Mouse (Mus musculus) stomach, embryonic 15.5 days (tissue): ENCODE results near the gene Pglyrp1. TPM values are rescaled to one million over a fixed set of nuclear protein-coding genes. Genes with fewer than 3 reads are reported as not detected.
A peak's percentile ranks its signal among the peaks of the same experiment; 100 is the strongest.

ENCODE experiments used
- ATAC-seq: fragments of 200-750 bp; cut with Nextera tagmentation; 2 replicates; pipeline ENCODE4 v1.8.0; 2017; ENCODE audit warnings: low read depth, moderate number of reproducible peaks, moderate TSS enrichment; ENCODE audit not compliant: insufficient read depth, low FRiP score
- H3K27ac ChIP-seq: fragments of 300-500 bp; sonication (generic); 2 replicates; pipeline ENCODE4 v1.5.1; 2015; ENCODE audit warnings: mild to moderate bottlenecking, inconsistent platforms
- H3K27me3 ChIP-seq: fragments of 300-500 bp; sonication (generic); replicated peaks from 2 replicates; pipeline ENCODE4 v1.6.1; 2015; ENCODE audit warnings: inconsistent platforms
- H3K36me3 ChIP-seq: fragments of 300-500 bp; sonication (generic); 2 replicates; pipeline ENCODE4 v1.6.1; 2015; ENCODE audit warnings: inconsistent platforms
- H3K4me1 ChIP-seq: fragments of 300-500 bp; sonication (generic); 2 replicates; pipeline ENCODE4 v1.6.1; 2015; ENCODE audit warnings: inconsistent platforms
- H3K4me2 ChIP-seq: fragments of 300-500 bp; sonication (generic); 2 replicates; pipeline ENCODE4 v1.6.1; 2015; ENCODE audit warnings: mild to moderate bottlenecking, inconsistent platforms
- H3K4me3 ChIP-seq: fragments of 300-500 bp; sonication (generic); replicated peaks from 2 replicates; pipeline ENCODE4 v1.5.1; 2015; ENCODE audit warnings: inconsistent platforms
- H3K9ac ChIP-seq: fragments of 300-500 bp; sonication (generic); 2 replicates; pipeline ENCODE4 v1.6.1; 2015; ENCODE audit warnings: inconsistent platforms
- H3K9me3 ChIP-seq: fragments of 300-500 bp; sonication (generic); 2 replicates; pipeline ENCODE4 v1.6.1; 2016; ENCODE audit warnings: inconsistent platforms
- WGBS: fragments of 180-500 bp; shearing (Covaris S2); methylation state at CpG from one replicate; pipeline ENCODE4 v1.1.7; 2015; 5-methylcytosine and 5-hydroxymethylcytosine counted together
- polyA plus RNA-seq: library from polyadenylated mRNA; unstranded; fragments of >200 nt; fragmentation: Nextera tagmentation; extraction: Ambion mirVana; gene quantifications from 2 replicates; pipeline ENCODE4 v1.2.1, GENCODE M21; 2015

Gene Pglyrp1
- polyA plus RNA-seq, 1 experiment from 2014 or later: 79.2 TPM

GRCm38 (mm10) chr7:18858310-18858916, 12.7 kb upstream of the Pglyrp1 start:
- H3K4me3 ChIP-seq: no peak overlapping the region
- H3K36me3 ChIP-seq: no peaks in the 10 kb centered on the region
- no peak overlapping the region for H3K27ac ChIP-seq
- H3K4me1 ChIP-seq: no peaks in the 10 kb centered on the region
- no peak overlapping the region for H3K4me2 ChIP-seq
- no peaks in the 10 kb centered on the region for H3K9me3 ChIP-seq
- WGBS: 70% methylated on average over 5 of the region's 5 CpGs
- ATAC-seq: no peak; the same call in 1 of the 2 replicates
- no peaks in the 10 kb centered on the region for H3K27me3 ChIP-seq
- H3K9ac ChIP-seq: no peak overlapping the region

GRCm38 (mm10) chr7:18862801-18863200, 8.3 kb upstream of the Pglyrp1 start:
- WGBS: 76% methylated on average over 6 of the region's 6 CpGs
- no peaks in the 10 kb centered on the region for H3K9me3 ChIP-seq
- no peaks in the 10 kb centered on the region for H3K36me3 ChIP-seq

DNA sequence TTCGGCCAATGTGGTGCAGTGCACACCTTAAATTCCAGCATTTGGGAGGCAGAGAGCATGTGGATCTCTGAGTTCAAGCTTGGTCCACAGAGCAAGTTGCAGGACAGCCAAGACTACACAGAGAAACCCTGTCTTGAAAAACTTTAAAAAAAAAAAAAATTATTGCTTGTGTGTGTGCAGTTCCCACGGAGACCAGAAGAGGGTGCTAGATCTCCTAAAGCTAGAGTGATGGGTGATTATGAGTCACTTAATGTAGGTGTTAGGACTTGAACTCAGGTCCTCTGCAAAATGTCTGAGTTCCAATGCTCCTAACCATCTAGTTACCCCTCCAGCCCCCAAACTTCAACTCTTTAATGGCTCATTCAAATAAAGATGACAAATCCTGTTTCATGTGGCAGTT, 2.6 kb upstream of the Pglyrp1 start:
- no peaks in the 10 kb centered on the region for H3K36me3 ChIP-seq
- no peaks in the 10 kb centered on the region for H3K4me1 ChIP-seq
- H3K9ac ChIP-seq: no peak overlapping the region
- H3K27ac ChIP-seq: no peak overlapping the region
- 89% methylated on average over 2 of the region's 2 CpGs for WGBS
- H3K4me2 ChIP-seq: no peak overlapping the region
- no peaks in the 10 kb centered on the region for H3K9me3 ChIP-seq
- no peaks in the 10 kb centered on the region for H3K27me3 ChIP-seq
- no peak for ATAC-seq
- H3K4me3 ChIP-seq: no peak overlapping the region

More at GRCm38 (mm10) chr7:18862801-18863200, 8.3 kb upstream of the Pglyrp1 start:
- Histone ChIP-seq H3K4me1 (no peaks in the 10 kb centered on the region), H3K9ac (no peak overlapping the region), H3K4me2 (no peak overlapping the region), H3K4me3 (no peak overlapping the region), H3K27me3 (no peaks in the 10 kb centered on the region), H3K27ac (no peak overlapping the region)
- no peak for ATAC-seq

GRCm38 (mm10) chr7:18872014-18872802, 1.1 kb downstream of the Pglyrp1 start:
- WGBS: 28% methylated on average over 13 of the region's 14 CpGs
- H3K27me3 ChIP-seq: no peaks in the 10 kb centered on the region
- peak overlapping the region; percentile 40 for H3K4me3 ChIP-seq
- H3K9ac ChIP-seq: no peak overlapping the region
- no peak for ATAC-seq
- H3K9me3 ChIP-seq: no peaks in the 10 kb centered on the region
- no peaks in the 10 kb centered on the region for H3K4me1 ChIP-seq
- H3K27ac ChIP-seq: no peak overlapping the region
- H3K4me2 ChIP-seq: peak overlapping the region; percentile 77
- no peaks in the 10 kb centered on the region for H3K36me3 ChIP-seq

- H3K4me1 ChIP-seq: no peaks in the 10 kb centered on the region
- WGBS: 2% methylated on average over 7 of the region's 7 CpGs
- no peaks in the 10 kb centered on the region for H3K9me3 ChIP-seq
- H3K4me2 ChIP-seq: peak overlapping the region; percentile 77
- H3K9ac ChIP-seq: no peak overlapping the region
- ATAC-seq: no peak
- no peak overlapping the region for H3K27ac ChIP-seq
- H3K4me3 ChIP-seq: peak overlapping the region; percentile 40
- no peaks in the 10 kb centered on the region for H3K36me3 ChIP-seq
- H3K27me3 ChIP-seq: no peaks in the 10 kb centered on the region
Measured at GRCm38 (mm10) chr7:18872816-18873215, 1.7 kb downstream of the Pglyrp1 start.

DNA sequence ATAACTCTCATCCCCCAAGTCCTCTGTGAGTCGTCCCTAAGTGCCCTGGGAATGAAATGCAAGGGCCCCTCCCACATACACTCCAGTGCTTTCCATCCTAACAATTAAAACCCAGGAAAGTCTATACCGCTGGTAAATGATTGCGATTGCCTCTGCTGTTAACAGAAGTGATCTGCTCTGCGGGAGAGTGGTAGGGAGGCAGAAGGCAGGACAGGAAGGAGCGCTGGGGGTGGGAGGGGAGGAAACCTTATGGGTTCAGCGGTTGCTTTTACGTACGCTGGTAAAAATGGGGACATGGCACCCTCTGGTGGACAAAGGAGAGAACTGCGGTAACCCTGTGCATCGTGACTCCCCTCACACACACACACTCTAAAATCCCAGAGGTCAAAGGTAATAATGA, 2.1 kb downstream of the Pglyrp1 start:
- Histone ChIP-seq H3K4me3 (peak overlapping the region; percentile 40), H3K9me3 (no peaks in the 10 kb centered on the region), H3K36me3 (no peaks in the 10 kb centered on the region), H3K4me2 (peak overlapping the region; percentile 77), H3K4me1 (no peaks in the 10 kb centered on the region), H3K9ac (no peak overlapping the region), H3K27me3 (no peaks in the 10 kb centered on the region), H3K27ac (no peak overlapping the region)
- WGBS: under 1% methylated on average over 10 of the region's 10 CpGs
- peak; percentile 75; the same call in 1 of the 2 replicates for ATAC-seq

GRCm38 (mm10) chr7:18875372-18875771, 4.2 kb downstream of the Pglyrp1 start:
- no peak overlapping the region for H3K9ac ChIP-seq
- H3K36me3 ChIP-seq: no peaks in the 10 kb centered on the region
- no peak for ATAC-seq
- no peaks in the 10 kb centered on the region for H3K27me3 ChIP-seq
- no peaks in the 10 kb centered on the region for H3K9me3 ChIP-seq
- H3K4me2 ChIP-seq: no peak overlapping the region
- H3K27ac ChIP-seq: no peak overlapping the region
- H3K4me3 ChIP-seq: no peak overlapping the region
- WGBS: 75% methylated on average over 5 of the region's 5 CpGs
- H3K4me1 ChIP-seq: no peaks in the 10 kb centered on the region

DNA sequence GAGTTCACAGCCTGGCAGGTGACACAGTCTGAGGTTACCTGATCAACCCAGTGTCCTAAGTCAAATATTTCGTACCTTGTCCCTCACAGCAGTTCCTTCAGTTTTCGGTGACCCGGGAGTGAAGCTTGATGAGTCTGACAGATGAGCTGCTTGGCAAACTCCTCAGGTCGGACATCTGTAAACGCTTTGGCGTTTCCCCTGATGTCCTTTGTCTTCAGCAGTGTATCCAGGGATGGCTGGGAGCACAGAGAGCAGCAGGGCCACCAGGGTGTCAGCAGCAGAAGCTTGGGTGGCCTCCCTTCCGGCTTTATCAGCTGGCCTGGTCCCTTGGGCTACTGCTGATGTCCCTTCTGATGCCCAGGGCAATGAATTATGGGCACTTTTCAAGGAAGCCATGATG, 7.6 kb downstream of the Pglyrp1 start:
- Histone ChIP-seq H3K4me2 (no peak overlapping the region), H3K9me3 (no peaks in the 10 kb centered on the region), H3K4me1 (no peaks in the 10 kb centered on the region), H3K27ac (no peak overlapping the region), H3K36me3 (no peaks in the 10 kb centered on the region), H3K4me3 (no peak overlapping the region), H3K9ac (no peak overlapping the region), H3K27me3 (no peaks in the 10 kb centered on the region)
- no peak for ATAC-seq
- WGBS: 66% methylated on average over 7 of the region's 7 CpGs

DNA sequence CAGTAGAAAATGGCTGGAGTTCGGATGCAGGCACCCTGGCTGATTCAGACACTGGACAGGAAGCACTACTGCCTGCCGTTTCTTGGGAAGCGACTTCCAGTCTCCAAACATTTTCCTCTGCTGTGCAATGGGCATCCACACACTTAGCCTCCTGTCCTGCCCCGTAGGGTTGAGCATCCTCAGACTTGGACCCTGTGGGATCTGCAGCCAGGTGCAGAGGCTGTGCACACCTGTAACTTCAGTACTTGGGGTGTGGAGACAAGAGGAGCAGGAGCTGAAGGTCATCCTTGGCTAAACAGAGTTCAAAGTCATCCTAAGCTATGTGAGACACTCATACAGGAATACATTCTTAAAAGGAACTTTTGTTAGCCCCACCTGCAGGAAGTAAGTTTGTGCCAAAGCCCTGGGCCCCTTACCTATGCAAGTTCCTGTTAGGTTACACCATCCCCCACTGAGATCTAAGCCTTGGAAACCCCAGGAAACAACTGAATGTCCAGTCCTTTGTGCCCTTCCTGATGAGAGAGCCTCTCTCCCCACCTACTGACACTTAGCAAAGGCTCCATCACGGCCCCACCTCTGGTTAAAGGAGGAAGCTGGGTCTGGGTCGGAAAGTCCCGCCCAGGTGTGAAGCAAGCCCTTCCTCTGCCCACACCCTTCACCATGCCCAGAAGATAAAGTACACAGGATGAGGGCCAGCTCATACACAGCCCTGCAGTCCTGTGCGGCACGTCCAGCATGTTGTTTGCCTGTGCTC, 13.0 kb downstream of the Pglyrp1 start:
- WGBS: 42% methylated on average over 9 of the region's 9 CpGs
- peak; percentile 85 for ATAC-seq
- H3K4me2 ChIP-seq: peak overlapping the region; percentile 37
- H3K4me1 ChIP-seq: peaks cover 3% of the 10 kb centered on the region; the same call in 1 of the 2 replicates
- H3K9me3 ChIP-seq: no peaks in the 10 kb centered on the region
- no peaks in the 10 kb centered on the region for H3K27me3 ChIP-seq
- no peak overlapping the region for H3K9ac ChIP-seq
- H3K4me3 ChIP-seq: 0 out of 2 replicates have a peak overlapping the region, but pooled peaks have one; percentile 15
- peak overlapping the region; percentile 77 for H3K27ac ChIP-seq
- no peaks in the 10 kb centered on the region for H3K36me3 ChIP-seq

- H3K4me1 ChIP-seq: peaks cover 3% of the 10 kb centered on the region; the same call in 1 of the 2 replicates
- no peaks in the 10 kb centered on the region for H3K36me3 ChIP-seq
- 0 out of 2 replicates have a peak overlapping the region, but pooled peaks have one; percentile 15 for H3K4me3 ChIP-seq
- H3K27ac ChIP-seq: peak overlapping the region; percentile 77
- no peak for ATAC-seq
- H3K9ac ChIP-seq: no peak overlapping the region
- H3K27me3 ChIP-seq: no peaks in the 10 kb centered on the region
- H3K9me3 ChIP-seq: no peaks in the 10 kb centered on the region
- 47% methylated on average over 13 of the region's 13 CpGs for WGBS
- peak overlapping the region; percentile 37 for H3K4me2 ChIP-seq
Measured at GRCm38 (mm10) chr7:18884745-18885422, 13.8 kb downstream of the Pglyrp1 start.

- no peak for ATAC-seq
- Histone ChIP-seq H3K36me3 (no peaks in the 10 kb centered on the region), H3K9ac (no peak overlapping the region), H3K27ac (no peak overlapping the region), H3K27me3 (no peaks in the 10 kb centered on the region), H3K4me3 (no peak overlapping the region), H3K9me3 (no peaks in the 10 kb centered on the region), H3K4me1 (peaks cover 3% of the 10 kb centered on the region; the same call in 1 of the 2 replicates), H3K4me2 (no peak overlapping the region)
- WGBS: 88% methylated on average over 1 of the region's 1 CpGs
Measured at GRCm38 (mm10) chr7:18886963-18887362, 15.8 kb downstream of the Pglyrp1 start.
